21 mouse cellular contexts compared by ENCODE assay signal in genomic region chr5:35159854-35160253, GRCm38 (mm10). TPM values are rescaled to one million over a fixed set of nuclear protein-coding genes. Genes with fewer than 3 reads are reported as not detected.
DNase-seq lines count a peak whose midpoint lies in the region; ATAC-seq and TF ChIP-seq lines count a peak whose summit lies in the region.
"Had no signal": no experiment of that assay in that cellular context is flagged by ENCODE, and none has a peak within 500 bp of the region (broad histone marks: within the 10 kb centered on the region; RNA-seq: fewer than 3 reads in every experiment).

No protein-coding gene starts in this region.

- no peaks in the 10 kb centered on the region for H3K9me3 ChIP-seq in forebrain, embryonic 10.5 days
- no peaks in the 10 kb centered on the region for H3K9me3 ChIP-seq in forebrain, postnatal 0 days (ENCODE audit: low read length)
- no peaks in the 10 kb centered on the region for H3K9me3 ChIP-seq in heart, embryonic 13.5 days
- no peaks in the 10 kb centered on the region for H3K9me3 ChIP-seq in limb, embryonic 10.5 days (replicated peaks)
- no peaks in the 10 kb centered on the region for H3K9me3 ChIP-seq in liver, embryonic 15.5 days (replicated peaks)
- H3K9me3 ChIP-seq: embryonic facial prominence, embryonic 13.5 days; heart, embryonic 15.5 days; megakaryocyte, embryonic 14.5 days; stomach, embryonic 15.5 days had no signal

- H3K27me3 ChIP-seq in forebrain, embryonic 10.5 days (ENCODE audit: poor library complexity, severe bottlenecking): no peaks in the 10 kb centered on the region
- no peaks in the 10 kb centered on the region for H3K27me3 ChIP-seq in forebrain, postnatal 0 days (ENCODE audit: insufficient read depth, low read length)
- H3K27me3 ChIP-seq in heart, embryonic 13.5 days (replicated peaks): no peaks in the 10 kb centered on the region
- no peaks in the 10 kb centered on the region for H3K27me3 ChIP-seq in limb, embryonic 10.5 days (ENCODE audit: low read depth, poor library complexity, severe bottlenecking)
- H3K27me3 ChIP-seq in liver, embryonic 15.5 days: peaks cover 5% of the 10 kb centered on the region; the same call in 1 of the 2 replicates
- H3K27me3 ChIP-seq: embryonic facial prominence, embryonic 13.5 days; heart, embryonic 15.5 days; stomach, embryonic 15.5 days had no signal

- no peaks in the 10 kb centered on the region for H3K36me3 ChIP-seq in forebrain, embryonic 10.5 days (replicated peaks)
- no peaks in the 10 kb centered on the region for H3K36me3 ChIP-seq in forebrain, postnatal 0 days (ENCODE audit: insufficient read depth)
- no peaks in the 10 kb centered on the region for H3K36me3 ChIP-seq in heart, embryonic 13.5 days
- H3K36me3 ChIP-seq in limb, embryonic 10.5 days: no peaks in the 10 kb centered on the region
- H3K36me3 ChIP-seq in liver, embryonic 15.5 days (replicated peaks): no peaks in the 10 kb centered on the region; the same call in 1 of the 2 replicates
- H3K36me3 ChIP-seq: embryonic facial prominence, embryonic 13.5 days; heart, embryonic 15.5 days; stomach, embryonic 15.5 days had no signal

- DNase-seq in forebrain, embryonic 10.5 days (ENCODE audit: extremely low spot score, low spot score): no peak
- DNase-seq in forebrain, postnatal 0 days: no peak
- DNase-seq in heart, adult 8-10 months (ENCODE audit: low spot score): no peak
- no peak for DNase-seq in limb, embryonic 10.5 days (ENCODE audit: low spot score)
- no peak for DNase-seq in adrenal gland, postnatal 14 days
- DNase-seq: adrenal gland, postnatal 36 days; B cell, adult 2 months; gastrocnemius, postnatal 36 days; kidney, postnatal 36 days; lung, adult 2 months; retina, postnatal 1 day; thymus, adult 18-20 months; thymus, postnatal 4 days had no signal

- no peak overlapping the region for H3K9ac ChIP-seq in forebrain, postnatal 0 days
- H3K9ac ChIP-seq in heart, embryonic 13.5 days: no peak overlapping the region
- H3K9ac ChIP-seq in liver, embryonic 15.5 days: peak overlapping the region; percentile 61
- H3K9ac ChIP-seq: embryonic facial prominence, embryonic 13.5 days; heart, embryonic 15.5 days; stomach, embryonic 15.5 days had no signal

- no peak for TF ChIP-seq CTCF in forebrain, postnatal 0 days (IDR thresholded peaks at IDR 0.05; ENCODE audit: low read depth)

- no peak for ATAC-seq in forebrain, postnatal 0 days
- no peak for ATAC-seq in heart, embryonic 13.5 days (ENCODE audit: extremely low read depth, insufficient number of reproducible peaks, low FRiP score, low TSS enrichment)
- ATAC-seq in liver, embryonic 15.5 days (ENCODE audit: insufficient read depth): no peak
- ATAC-seq: inflammation-experienced regulatory T-cells, adult 6 months; midbrain, embryonic 16.5 days had no signal

- peaks cover 44% of the 10 kb centered on the region for H3K4me1 ChIP-seq in forebrain, embryonic 10.5 days
- no peaks in the 10 kb centered on the region for H3K4me1 ChIP-seq in forebrain, postnatal 0 days (ENCODE audit: insufficient read depth)
- peaks cover 50% of the 10 kb centered on the region for H3K4me1 ChIP-seq in heart, embryonic 13.5 days
- peaks cover 46% of the 10 kb centered on the region for H3K4me1 ChIP-seq in limb, embryonic 10.5 days
- H3K4me1 ChIP-seq in liver, embryonic 15.5 days (replicated peaks): peaks cover 63% of the 10 kb centered on the region

- WGBS in forebrain, embryonic 10.5 days: 89% methylated on average over 4 of the region's 4 CpGs
- 63% methylated on average over 4 of the region's 4 CpGs for WGBS in forebrain, postnatal 0 days
- WGBS in heart, embryonic 13.5 days: 75% methylated on average over 4 of the region's 4 CpGs
- WGBS in limb, embryonic 10.5 days: 91% methylated on average over 4 of the region's 4 CpGs
- 77% methylated on average over 4 of the region's 4 CpGs for WGBS in liver, embryonic 15.5 days (ENCODE audit: insufficient replicate concordance)

- peak overlapping the region; percentile 65; the same call in 1 of the 2 replicates for H3K27ac ChIP-seq in forebrain, embryonic 10.5 days
- no peak overlapping the region for H3K27ac ChIP-seq in forebrain, postnatal 0 days (ENCODE audit: low read depth, low read length)
- H3K27ac ChIP-seq in heart, embryonic 13.5 days (replicated peaks): no peak overlapping the region
- 0 out of 2 replicates have a peak overlapping the region, but pooled peaks have one; percentile 63 for H3K27ac ChIP-seq in limb, embryonic 10.5 days
- peak overlapping the region; percentile 97 for H3K27ac ChIP-seq in liver, embryonic 15.5 days (replicated peaks)

- H3K4me3 ChIP-seq in forebrain, embryonic 10.5 days: no peak overlapping the region
- no peak overlapping the region for H3K4me3 ChIP-seq in forebrain, postnatal 0 days (ENCODE audit: low read depth, low read length)
- H3K4me3 ChIP-seq in heart, embryonic 13.5 days: no peak overlapping the region
- no peak overlapping the region for H3K4me3 ChIP-seq in limb, embryonic 10.5 days
- peak overlapping the region; percentile 61 for H3K4me3 ChIP-seq in liver, embryonic 15.5 days (replicated peaks)
- H3K4me3 ChIP-seq: embryonic facial prominence, embryonic 13.5 days; heart, embryonic 15.5 days; megakaryocyte, embryonic 14.5 days; stomach, embryonic 15.5 days had no signal

- H3K4me2 ChIP-seq in forebrain, postnatal 0 days (ENCODE audit: low read depth): no peak overlapping the region
- H3K4me2 ChIP-seq in heart, embryonic 13.5 days: peak overlapping the region; percentile 47
- H3K4me2 ChIP-seq in liver, embryonic 15.5 days: peak overlapping the region; percentile 73
- H3K4me2 ChIP-seq: embryonic facial prominence, embryonic 13.5 days; heart, embryonic 15.5 days; stomach, embryonic 15.5 days had no signal

RNA-seq across cellular contexts. Expression of gene Lrpap1, which starts 54.3 kb away (rescaled TPM):
- 73.0 and 75.0 TPM in 2 replicates for polyA plus RNA-seq in forebrain, embryonic 10.5 days (2016; fragmentation: Nextera tagmentation; extraction: Ambion mirVana)
- total RNA-seq in forebrain, postnatal 0 days (2014; rRNA removed): 96.6 and 99.3 TPM in 2 replicates
- polyA plus RNA-seq in forebrain, postnatal 0 days (2015; fragmentation: Nextera tagmentation; extraction: Ambion mirVana): 137 and 150 TPM in 2 replicates
- 113 and 125 TPM in 2 replicates for polyA plus RNA-seq in heart, embryonic 13.5 days (2015; fragmentation: Nextera tagmentation; extraction: Ambion mirVana)
- 10 to 100 TPM; 40.6 to 55.8 (median 48.3) TPM for total RNA-seq in heart, adult 8-10 months (2022)
- polyA plus RNA-seq in limb, embryonic 10.5 days (2016; fragmentation: Nextera tagmentation; extraction: Ambion mirVana): 54.6 and 58.5 TPM in 2 replicates
- 77.9 and 82.8 TPM in 2 replicates for polyA plus RNA-seq in liver, embryonic 15.5 days (2015; fragmentation: Nextera tagmentation; extraction: Ambion mirVana)
- total RNA-seq in adrenal gland, postnatal 14 days (2021): 80.8 and 88.8 TPM in 2 replicates

Comparison
In these comparisons a context has a peak if more than half of its experiments do, and no peak if none do; other contexts are left out.
1. H3K27ac ChIP-seq: peak in forebrain, embryonic 10.5 days (single experiment), limb, embryonic 10.5 days (single experiment) and liver, embryonic 15.5 days (single experiment); none in forebrain, postnatal 0 days (single experiment) and heart, embryonic 13.5 days (single experiment).